Mouse (Mus musculus): ENCODE measurements around the gene 1810037I17Rik.

Gene 1810037I17Rik

GRCm38 (mm10) chr3:122924009-122924914 lies at the start of gene 1810037I17Rik:
TSS of gene 1810037I17Rik (plus strand) at chr3:122924203.
- peak; percentile 97 for DNase-seq (ENCODE audit: inconsistent ontology term)

DNA sequence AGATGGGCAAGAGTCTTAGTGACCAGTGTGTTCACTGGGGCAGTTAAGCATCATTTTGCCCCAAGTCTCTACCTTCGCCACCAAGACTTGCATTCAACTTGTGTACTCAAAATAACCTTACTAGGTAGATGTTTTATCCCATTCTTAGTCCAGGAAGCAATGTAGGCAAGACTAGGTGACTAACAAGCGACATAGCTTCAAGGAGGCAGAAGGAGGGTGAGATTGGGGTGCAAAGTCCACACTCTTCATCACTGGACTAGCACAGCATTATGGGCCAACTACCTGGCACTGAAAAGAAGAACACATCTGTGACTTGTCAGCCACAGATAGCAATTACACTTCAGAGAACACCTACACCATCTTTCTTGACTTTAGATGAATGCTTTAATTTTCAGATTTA lies 47.1 kb upstream of the 1810037I17Rik start:
- no peak for DNase-seq (ENCODE audit: inconsistent ontology term)

- DNase-seq (ENCODE audit: inconsistent ontology term): no peak
These were observed 46.5 kb upstream of the 1810037I17Rik start for GRCm38 (mm10) chr3:122877543-122877942.

- no peak for DNase-seq (ENCODE audit: inconsistent ontology term)
These were observed 45.2 kb upstream of the 1810037I17Rik start for GRCm38 (mm10) chr3:122878705-122879315.

DNA sequence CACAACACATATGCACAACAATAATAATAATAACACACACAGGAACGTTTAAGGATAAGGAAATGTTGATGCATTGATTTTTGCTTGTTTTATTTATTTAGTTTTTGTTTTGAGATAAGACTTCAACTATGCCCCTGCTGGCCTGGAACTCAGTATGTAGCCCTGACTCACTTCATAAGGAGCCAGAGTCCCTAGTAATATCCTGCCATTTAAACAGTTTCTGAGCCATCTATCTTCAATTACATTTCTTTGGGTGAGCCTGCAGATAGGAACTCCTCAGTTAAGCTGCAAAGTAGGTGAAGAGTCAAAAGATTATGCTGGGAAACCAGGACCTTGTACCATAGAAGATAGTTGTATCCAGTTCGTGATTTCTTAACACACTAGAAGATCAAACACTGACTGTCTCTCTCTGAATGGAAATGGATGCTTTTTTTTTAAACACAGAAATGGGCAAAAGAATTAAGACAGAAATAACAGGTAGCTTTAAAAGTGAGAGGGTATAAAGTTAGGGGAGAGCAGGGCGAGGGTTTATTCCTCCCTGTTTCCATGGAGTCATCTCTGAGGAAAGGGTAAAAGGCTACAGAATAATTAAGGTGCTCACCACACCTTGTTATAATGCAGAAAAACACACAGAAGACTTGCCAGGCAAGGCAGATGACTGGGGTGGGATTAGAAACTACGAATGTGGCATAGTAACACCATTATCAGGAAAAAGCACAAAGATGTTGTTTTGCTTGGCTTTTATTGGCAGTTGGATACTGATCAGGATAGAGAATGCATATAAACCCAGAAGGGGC lies 36.3 kb upstream of the 1810037I17Rik start:
- no peak for DNase-seq (ENCODE audit: inconsistent ontology term)

GRCm38 (mm10) chr3:122888371-122888819 lies 35.6 kb upstream of the 1810037I17Rik start:
- DNase-seq (ENCODE audit: inconsistent ontology term): peak; percentile 65

DNA sequence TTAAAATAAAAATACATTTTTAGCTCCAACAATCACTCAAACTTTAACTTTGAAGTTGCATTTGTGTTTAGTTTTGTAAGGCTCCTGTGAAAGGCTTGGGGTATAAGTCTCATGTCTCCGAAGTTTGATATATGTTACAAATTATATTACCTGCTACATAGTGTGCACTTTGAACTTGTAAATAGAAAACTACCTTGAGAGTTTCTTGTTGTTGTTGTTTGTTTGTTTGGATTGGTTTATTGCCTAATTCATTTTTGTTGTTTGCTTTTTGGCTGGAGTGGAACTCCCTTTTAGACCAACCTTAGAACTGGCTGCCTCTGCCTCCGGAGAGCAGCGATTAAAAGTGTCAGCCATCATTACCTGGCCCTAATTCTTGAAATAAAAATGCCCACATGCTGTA lies 29.2 kb upstream of the 1810037I17Rik start, which contains the start of gene Fabp2:
Gene Fabp2 (plus strand): TSS at position 301 of the 400 bp plus-strand sequence.
- no peak for DNase-seq (ENCODE audit: inconsistent ontology term)

GRCm38 (mm10) chr3:122895189-122895731 lies 28.7 kb upstream of the 1810037I17Rik start:
- DNase-seq (ENCODE audit: inconsistent ontology term): no peak

DNA sequence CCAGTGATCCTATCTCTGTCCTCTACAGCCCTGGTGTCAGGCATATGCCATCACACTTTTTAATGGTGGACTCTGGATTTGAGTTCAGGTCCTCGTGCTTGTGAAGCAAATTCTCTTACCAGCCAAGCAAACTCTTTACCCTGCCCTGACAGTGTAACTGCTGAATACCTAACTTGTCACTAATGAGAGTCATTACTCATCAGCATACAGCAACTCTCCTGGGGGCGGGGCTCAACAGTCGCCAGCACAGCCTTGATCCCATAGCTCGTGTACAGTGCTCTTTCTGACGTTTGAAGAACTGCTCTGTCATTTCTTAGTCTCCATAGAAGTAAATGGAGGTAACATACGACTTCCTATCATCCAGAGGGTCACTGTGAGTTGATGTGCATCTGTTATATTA lies 25.7 kb upstream of the 1810037I17Rik start:
- no peak for DNase-seq (ENCODE audit: inconsistent ontology term)

DNA sequence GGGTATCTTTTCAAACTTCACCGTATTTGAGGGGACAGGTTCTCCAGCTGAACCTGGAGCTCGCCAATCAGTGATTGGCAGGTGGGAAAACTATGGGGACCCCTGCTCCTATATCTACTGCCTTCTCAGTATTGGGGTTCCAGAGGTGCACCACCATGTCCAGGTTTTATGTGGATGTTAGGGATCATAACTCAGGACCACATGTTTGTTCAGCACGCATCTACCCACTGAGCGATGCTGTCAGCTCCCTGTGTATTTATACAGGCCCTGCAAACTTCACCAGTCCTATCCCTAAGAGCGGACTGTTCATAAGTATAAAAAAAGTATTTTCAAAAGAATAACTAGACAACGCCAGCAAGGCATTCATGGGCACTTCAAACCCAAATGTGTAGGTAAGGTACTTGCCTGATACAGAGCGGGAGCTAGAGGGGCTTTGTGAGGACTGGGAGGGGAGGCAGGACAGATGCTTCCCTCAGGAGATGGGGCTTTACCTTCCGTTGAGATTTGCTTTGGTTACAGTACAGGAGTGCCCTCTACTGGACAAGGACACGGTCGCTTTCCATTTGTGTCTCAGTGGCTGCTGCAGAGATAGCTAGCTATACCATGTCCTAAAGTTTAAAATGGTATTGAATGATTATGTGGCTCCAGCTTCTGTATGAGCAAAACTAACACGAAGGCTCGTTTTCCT lies 20.1 kb upstream of the 1810037I17Rik start:
- DNase-seq (ENCODE audit: inconsistent ontology term): peak; percentile 38

- no peak for DNase-seq (ENCODE audit: inconsistent ontology term)
These were observed 16.2 kb upstream of the 1810037I17Rik start for GRCm38 (mm10) chr3:122907841-122908240.

- no peak for DNase-seq (ENCODE audit: inconsistent ontology term)
These were observed 8.5 kb upstream of the 1810037I17Rik start for GRCm38 (mm10) chr3:122915493-122915892.

DNA sequence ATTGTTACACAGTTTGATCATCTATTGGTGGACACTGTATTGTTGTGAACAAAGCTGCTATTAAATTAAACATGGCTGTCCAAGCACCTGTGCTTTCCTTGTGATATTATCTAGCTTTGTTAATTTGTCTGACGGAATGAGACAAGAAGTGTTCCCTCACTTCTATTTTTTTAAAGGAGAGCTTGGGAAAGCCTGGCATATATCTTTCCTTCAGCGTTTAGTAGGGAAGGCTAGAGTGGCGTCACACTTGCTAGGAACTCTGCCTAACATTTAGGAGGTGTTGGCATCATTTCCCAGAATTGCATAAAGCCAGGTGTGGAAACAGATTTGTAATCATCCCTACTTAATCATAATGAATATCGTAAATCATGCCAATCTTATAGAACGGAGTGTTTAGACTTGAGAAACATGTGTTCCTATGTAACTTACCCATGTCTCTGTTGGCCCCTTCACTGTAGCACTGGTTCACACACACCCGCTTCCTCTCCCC lies 7.8 kb upstream of the 1810037I17Rik start:
- DNase-seq (ENCODE audit: inconsistent ontology term): no peak

GRCm38 (mm10) chr3:122918672-122919071 lies 5.3 kb upstream of the 1810037I17Rik start:
- no peak for DNase-seq (ENCODE audit: inconsistent ontology term)

DNA sequence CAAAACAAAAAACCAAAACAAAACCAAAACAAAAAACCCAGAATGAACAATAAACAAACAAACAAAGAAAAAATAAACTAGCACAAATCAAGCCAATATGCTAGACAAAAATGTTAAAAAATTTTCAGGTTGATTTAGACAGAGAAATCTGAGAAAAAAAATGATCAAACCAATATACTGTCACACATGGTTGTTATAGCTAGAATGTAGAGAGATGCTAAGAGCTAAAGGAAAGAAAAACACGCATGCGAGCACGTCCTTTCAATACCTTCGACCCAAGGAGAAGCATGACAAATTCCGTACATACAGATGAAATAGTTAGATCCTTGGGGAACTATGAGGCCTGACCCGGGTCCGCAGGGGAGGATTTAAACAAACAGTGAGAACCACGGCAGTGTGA lies 4.7 kb upstream of the 1810037I17Rik start, which contains the start of gene Gm10959:
Gene Gm10959 (minus strand): TSS at position 101 of the 400 bp plus-strand sequence.
- no peak for DNase-seq (ENCODE audit: inconsistent ontology term)

DNA sequence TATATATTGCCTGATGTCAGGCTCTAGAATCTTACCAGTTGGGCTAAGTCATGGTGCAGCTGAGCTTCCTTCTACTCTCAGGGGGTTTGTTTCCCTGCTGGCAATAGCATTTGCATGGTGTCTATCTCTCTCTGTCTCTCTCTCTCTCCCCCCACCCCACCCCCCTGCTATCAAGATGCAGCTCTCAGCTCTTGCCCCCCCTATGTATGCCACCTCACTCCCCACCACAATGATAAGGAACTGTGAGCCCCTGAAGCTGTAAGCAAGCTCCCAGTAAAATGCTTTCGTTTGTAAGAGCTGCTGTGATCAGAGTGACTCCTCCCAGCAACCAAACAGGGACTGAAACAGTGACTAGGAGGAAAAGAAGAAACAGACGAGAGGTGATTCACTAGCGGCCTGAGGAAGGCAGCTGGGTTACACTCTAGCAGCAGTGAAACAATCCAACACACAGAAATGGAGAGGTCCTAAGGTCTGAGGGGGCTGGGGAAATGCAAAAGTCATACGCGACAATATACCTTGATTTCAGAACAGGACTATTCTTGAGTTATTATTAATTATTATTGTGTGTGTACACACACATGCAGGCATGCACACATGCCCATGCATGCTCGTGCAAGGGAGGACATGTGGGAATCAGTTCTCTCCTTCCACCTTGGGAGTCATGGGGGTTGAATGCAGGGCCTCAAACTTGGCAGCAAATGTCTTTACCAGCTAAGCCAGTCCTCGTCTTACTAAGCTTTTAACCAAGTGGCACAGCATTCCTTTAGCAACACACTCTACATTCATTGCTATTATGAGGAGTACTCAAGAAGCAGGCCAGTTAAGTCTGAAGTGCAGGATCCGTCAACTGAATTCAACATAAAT lies 3.2 kb upstream of the 1810037I17Rik start:
- DNase-seq (ENCODE audit: inconsistent ontology term): no peak

DNA sequence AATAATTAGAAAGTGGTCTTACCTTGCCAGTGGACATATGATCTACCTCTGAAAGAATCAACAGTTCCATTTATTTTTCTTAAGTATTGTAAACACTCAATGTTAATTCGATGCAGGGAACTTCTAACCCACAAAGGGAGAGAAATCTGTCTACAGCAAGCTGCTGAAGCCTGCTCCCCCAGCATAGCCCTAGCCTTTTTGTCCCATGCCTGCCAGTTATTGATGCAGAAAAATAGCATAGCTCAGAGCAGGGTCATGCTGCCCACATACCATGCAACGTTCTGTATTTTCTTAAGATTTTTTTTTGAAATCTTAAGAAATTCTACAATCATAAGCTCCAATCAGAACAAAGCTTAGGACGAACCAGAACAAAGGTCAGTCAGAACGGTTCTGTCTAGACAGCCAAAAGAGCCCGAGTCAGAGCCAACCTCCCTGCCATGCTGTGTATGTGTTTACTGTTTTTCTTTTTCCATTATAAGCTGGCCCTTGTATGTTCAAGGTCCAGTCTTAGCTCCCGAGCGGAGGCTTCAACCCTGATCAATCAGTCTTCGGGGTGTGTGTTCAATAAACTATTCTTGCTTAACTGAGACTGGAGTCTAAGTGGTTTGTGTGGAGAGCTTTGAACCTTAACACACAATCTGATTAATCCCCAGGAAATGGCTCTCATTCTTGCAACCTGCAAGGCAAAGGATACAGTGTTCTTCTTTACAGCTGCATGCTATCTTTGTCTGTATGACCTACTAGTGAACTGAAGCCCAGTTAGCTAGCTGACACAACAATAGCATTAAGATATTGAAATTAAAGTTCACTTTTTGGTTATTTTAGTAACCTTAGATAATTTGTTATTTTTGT lies 2.1 kb upstream of the 1810037I17Rik start:
- peak; percentile 61 for DNase-seq (ENCODE audit: inconsistent ontology term)

DNA sequence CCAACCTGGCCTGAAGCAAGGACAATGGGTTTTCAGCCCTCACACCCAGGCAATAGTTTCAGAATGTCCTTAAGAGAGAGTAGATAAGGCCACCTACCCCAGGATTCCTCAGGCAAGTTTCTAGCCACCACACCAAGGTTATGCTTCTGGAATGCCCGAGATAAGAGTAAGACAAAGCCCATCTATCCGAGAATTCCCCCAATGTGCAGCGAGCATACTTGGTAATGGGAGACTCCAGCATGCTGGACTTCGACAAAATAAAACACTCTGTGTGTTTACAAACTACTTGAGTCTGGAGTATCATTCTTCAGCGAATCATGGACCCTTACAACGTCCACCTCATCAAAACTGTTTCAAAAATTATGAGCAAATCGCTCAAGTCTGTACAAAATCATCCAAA lies 856 bp upstream of the 1810037I17Rik start:
- DNase-seq (ENCODE audit: inconsistent ontology term): no peak

GRCm38 (mm10) chr3:122929723-122930122 lies 5.7 kb downstream of the 1810037I17Rik start:
- DNase-seq (ENCODE audit: inconsistent ontology term): no peak

All from Muller cell, postnatal 12 days (primary cell).